Mouse (Mus musculus) retina, embryonic 14.5 days (tissue): ENCODE measurements at regions not wholly inside any gene's neighbourhood (a gene's known extent, or its start where the extent isn't known, plus 50 kb on each side); places are given as distances from the start of the nearest gene placed in this dataset.

Experiments
- DNase-seq: peaks from one replicate; pipeline ENCODE4 v3.0.0-alpha.2; 2015; ENCODE audit warnings: low spot score

- no peak for DNase-seq
These were observed 508.0 kb upstream of the Klhl4 start for GRCm38 (mm10) chrX:113966128-113966527.

- DNase-seq = no peak
These were observed 481.0 kb upstream of the Klhl4 start for GRCm38 (mm10) chrX:113993118-113993517.

DNA sequence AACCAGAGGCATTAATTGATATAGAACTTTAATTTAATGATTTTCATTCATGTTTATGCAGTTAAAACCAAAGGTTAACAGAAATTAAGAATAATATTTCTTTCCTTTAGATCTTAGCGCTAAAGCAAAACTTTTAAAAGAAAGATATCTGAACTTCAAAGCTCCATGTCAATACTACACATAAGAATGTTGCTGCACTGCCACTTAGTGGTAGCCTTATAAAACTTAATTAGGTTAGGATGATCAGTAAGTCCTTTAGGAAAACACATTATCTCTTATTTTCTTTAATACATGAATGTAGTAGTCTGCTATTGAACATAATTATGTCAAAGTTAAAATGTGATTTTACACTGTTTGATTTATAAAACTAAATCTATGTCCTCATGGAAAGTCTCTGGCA lies 432.9 kb upstream of the Klhl4 start:
- peak; percentile 43 for DNase-seq
